Mouse (Mus musculus) cerebellum, adult 2 months (tissue): ENCODE measurements around the gene Elobl. TPM values are rescaled to one million over a fixed set of nuclear protein-coding genes. Genes with fewer than 3 reads are reported as not detected.
"Not testable (repeated sequence)": the region's sequence is repeated elsewhere in the genome, so short reads cannot be mapped to it uniquely, and the experiment has no call there.

Experiments
- DNase-seq, 2 experiments: peaks; one replicate each; pipeline ENCODE4 v3.0.0; 2021
- H3K27ac ChIP-seq: fragments of 200-500 bp; 2 replicates; pipeline ENCODE4 v1.5.1; 2012; ENCODE audit warnings: low read length, control low read depth, inconsistent platforms; ENCODE audit not compliant: insufficient read depth
- H3K27me3 ChIP-seq: fragments of 200-500 bp; 2 replicates; pipeline ENCODE4 v1.6.1; 2012; ENCODE audit warnings: inconsistent platforms, mild to moderate bottlenecking, low read length, moderate library complexity; ENCODE audit not compliant: control insufficient read depth, insufficient read depth
- H3K4me1 ChIP-seq: fragments of 200-500 bp; 2 replicates; pipeline ENCODE4 v1.6.1; 2011; ENCODE audit warnings: low read length; ENCODE audit not compliant: control insufficient read depth, insufficient read depth
- H3K4me3 ChIP-seq: fragments of 200-500 bp; replicated peaks from 2 replicates; pipeline ENCODE3; 2011; ENCODE audit warnings: mild to moderate bottlenecking, low read depth, low read length, control low read depth; ENCODE audit not compliant: insufficient read depth
- CTCF ChIP-seq: fragments of 200-500 bp; IDR thresholded peaks from 2 replicates; pipeline ENCODE4 v1.5.1; 2011; ENCODE audit warnings: low read depth, mild to moderate bottlenecking, control low read depth, low read length, moderate library complexity, borderline replicate concordance; ENCODE audit not compliant: insufficient read depth
- POLR2A ChIP-seq: fragments of 200-500 bp; IDR thresholded peaks from 2 replicates; pipeline ENCODE4 v1.6.1; 2011; ENCODE audit warnings: low read length, control low read depth, borderline replicate concordance; ENCODE audit not compliant: insufficient read depth
- WGBS: fragments of 180-500 bp; shearing (Covaris S2); methylation state at CpG from one replicate; pipeline ENCODE4 v1.1.7; 2018; 5-methylcytosine and 5-hydroxymethylcytosine counted together
- polyA plus RNA-seq: library from polyadenylated mRNA; depleted of rRNA; stranded (reverse); fragments of >200 nt; gene quantifications from 2 replicates; pipeline ENCODE4 v1.2.3, GENCODE M21; 2012

The Elobl gene
- polyA plus RNA-seq, 1 experiment: not detected

DNA sequence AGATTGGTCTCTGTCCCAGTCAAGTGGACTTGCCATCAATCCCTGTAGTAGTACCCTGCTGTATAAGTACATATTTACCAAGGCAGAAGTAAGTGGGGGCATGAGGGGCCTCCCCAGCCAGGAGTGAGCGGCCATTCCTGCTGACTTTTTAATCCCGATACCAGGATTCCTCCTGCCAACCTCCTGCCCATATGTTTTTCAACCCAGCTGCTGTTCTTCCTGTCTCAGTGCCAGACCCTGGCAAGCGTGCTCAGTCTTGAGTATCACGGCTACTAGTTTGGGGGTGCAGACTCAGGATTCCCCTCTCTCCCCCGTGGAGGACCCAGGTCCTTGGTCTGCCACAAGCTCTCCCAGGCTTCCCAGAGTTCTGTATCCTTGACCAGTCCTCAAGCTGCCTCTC, 35.9 kb upstream of the Elobl start:
- Histone ChIP-seq H3K27me3 (no peaks in the 10 kb centered on the region), H3K4me3 (no peak overlapping the region), H3K27ac (no peak overlapping the region), H3K4me1 (no peaks in the 10 kb centered on the region)
- TF ChIP-seq POLR2A (no peak), CTCF (no peak)
- 29% methylated on average over 5 of the region's 5 CpGs for WGBS
- no peak for DNase-seq

DNA sequence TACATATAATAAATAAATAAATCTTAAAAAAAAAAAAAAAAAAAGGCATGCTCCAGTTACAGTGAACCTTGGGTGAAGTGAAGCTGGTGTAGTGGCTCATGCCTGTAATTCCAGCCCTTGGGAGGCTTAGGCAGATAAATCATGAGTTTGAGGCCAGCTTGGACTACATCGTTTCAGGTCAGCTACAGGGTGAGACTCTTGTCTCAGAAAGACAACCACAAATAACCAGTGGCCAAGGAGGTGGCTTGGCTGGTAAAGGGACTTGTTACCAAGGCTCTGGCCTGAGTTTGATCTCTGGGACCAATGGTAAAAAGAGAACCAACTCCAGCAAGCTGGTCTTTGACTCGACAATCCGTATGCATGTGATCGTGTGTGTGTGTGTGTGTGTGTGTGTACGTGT, 35.3 kb upstream of the Elobl start:
- Histone ChIP-seq H3K4me3 (no peak overlapping the region), H3K4me1 (no peaks in the 10 kb centered on the region), H3K27me3 (no peaks in the 10 kb centered on the region), H3K27ac (no peak overlapping the region)
- no peak for TF ChIP-seq POLR2A
- no peak for TF ChIP-seq CTCF
- DNase-seq: no peak
- WGBS: 73% methylated on average over 5 of the region's 5 CpGs

DNA sequence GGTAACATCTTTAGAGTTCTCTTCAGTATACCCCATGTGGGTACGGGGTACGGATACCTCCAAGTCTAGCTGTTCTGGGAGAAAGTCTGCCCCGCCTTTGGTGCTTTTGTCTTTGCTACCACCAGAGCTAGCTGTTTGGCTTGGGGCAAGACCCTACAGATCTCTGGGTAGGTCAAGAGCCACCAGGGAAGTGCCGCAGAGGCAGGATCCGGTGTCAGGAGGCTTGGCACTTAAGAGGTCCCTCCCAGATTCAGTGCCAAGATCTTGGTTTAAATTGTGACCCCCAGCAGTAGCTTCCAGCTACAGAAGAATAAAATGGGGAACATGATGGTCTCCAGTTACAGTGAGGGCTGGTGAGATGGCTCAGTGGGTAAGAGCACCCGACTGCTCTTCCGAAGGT, 34.8 kb upstream of the Elobl start:
- DNase-seq: no peak
- H3K27ac ChIP-seq: no peak overlapping the region
- no peaks in the 10 kb centered on the region for H3K27me3 ChIP-seq
- H3K4me1 ChIP-seq: no peaks in the 10 kb centered on the region
- TF ChIP-seq CTCF (no peak), POLR2A (no peak)
- 85% methylated on average over 7 of the region's 7 CpGs for WGBS
- no peak overlapping the region for H3K4me3 ChIP-seq

DNA sequence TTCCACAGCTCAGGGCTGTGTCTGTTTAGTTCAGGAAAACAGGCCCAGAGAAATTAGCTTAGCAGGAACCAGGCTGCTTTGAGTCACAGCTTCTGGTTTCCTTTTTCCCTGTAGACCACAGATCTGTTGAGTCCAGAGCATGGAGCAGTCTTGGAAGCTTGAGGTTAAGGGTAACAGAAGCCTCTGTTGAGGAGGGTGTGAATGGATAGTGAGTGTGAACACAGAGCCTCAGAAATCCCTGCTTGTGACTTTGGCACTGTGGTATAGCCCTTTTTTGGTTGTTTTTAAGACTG, 33.7 kb upstream of the Elobl start:
- no peak overlapping the region for H3K4me3 ChIP-seq
- DNase-seq: no peak
- no peak overlapping the region for H3K27ac ChIP-seq
- TF ChIP-seq CTCF: no peak
- TF ChIP-seq POLR2A: no peak
- no peaks in the 10 kb centered on the region for H3K4me1 ChIP-seq
- no peaks in the 10 kb centered on the region for H3K27me3 ChIP-seq

DNA sequence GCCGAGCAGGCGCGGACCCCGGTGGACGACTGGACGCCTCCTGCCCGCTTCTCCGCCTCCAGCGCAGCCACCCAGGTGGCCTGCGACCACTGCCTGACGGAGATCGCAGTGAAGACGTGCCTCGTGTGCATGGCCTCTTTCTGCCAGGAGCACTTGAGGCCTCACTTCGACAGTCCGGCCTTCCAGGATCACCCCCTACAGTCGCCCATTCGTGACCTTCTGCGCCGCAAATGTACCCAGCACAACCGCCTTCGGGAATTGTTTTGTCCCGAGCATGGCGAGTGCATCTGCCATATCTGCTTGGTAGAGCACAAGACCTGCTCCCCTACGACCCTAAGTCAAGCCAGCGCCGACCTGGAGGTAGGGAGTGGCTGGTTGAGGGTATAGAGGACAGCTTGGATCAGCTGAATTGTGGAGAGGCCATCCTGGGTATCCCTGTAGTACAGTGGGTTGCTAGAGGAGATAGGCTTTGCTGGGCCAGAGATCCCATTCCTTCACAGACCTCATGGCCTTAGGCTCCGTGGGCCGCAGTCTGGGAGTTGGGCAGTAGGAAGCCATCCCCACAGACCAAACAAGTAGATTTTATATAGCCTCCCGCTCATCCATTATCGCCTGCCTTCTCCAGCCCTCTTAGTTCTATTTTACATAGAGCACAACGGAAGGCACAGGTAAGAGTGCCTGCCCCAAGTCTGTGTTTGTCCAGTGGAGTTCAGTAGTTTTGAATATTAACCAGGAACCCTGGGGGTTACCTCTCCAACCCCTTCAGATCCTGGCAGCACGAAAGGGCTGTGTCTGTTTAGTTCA, 33.2 kb upstream of the Elobl start:
- Histone ChIP-seq H3K4me1 (no peaks in the 10 kb centered on the region), H3K27ac (no peak overlapping the region)
- 51% methylated on average over 33 of the region's 33 CpGs for WGBS

DNA sequence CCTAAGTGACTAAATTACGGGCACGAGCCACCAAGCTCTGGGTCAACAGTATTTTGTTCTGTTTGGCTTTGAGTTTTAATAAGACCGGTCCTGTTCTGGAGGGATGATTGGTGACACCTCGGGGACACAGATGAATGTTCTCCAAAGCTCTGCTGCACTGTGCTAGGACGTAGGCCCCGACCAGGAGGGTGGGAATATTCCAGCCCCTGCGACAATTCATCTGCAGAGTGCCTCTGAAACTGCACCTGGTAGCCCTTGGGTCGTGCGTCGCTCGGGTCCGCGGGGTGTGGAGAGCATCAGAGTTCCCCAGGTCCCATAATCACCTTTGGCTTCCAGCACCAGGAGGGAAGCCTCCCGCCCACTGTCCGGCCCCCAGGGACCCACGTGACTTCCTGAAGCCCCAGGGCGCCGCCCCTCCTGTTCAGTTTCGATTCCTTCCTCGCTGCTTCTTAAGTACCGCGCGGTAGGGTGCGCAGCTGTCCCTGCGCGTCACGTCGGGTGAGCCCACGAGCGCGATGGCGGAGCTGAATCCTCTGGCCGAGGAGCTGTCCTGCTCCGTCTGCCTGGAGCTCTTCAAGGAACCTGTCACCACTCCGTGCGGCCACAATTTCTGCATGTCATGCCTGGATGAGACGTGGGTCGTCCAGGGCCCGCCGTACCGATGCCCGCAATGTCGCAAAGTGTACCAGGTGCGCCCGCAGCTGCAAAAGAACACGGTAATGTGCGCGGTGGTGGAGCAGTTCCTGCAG, 32.4 kb upstream of the Elobl start, which contains the start of gene Trim25:
TSS of gene Trim25 (plus strand) at position 403 of the 749 bp plus-strand sequence.
- no peaks in the 10 kb centered on the region for H3K27me3 ChIP-seq
- H3K27ac ChIP-seq: no peak within 1 kb of the TSS
- TF ChIP-seq POLR2A (no peak), CTCF (no peak)
- no peak for DNase-seq
- WGBS: 10% methylated on average over 48 of the region's 48 CpGs
- no peaks in the 10 kb centered on the region for H3K4me1 ChIP-seq
- peak within 1 kb of the TSS; percentile 25 for H3K4me3 ChIP-seq

More for the DNA sequence above, 33.2 kb upstream of the Elobl start:
- no peak for DNase-seq
- TF ChIP-seq CTCF: no peak
- TF ChIP-seq POLR2A: no peak
- no peak overlapping the region for H3K4me3 ChIP-seq
- no peaks in the 10 kb centered on the region for H3K27me3 ChIP-seq

DNA sequence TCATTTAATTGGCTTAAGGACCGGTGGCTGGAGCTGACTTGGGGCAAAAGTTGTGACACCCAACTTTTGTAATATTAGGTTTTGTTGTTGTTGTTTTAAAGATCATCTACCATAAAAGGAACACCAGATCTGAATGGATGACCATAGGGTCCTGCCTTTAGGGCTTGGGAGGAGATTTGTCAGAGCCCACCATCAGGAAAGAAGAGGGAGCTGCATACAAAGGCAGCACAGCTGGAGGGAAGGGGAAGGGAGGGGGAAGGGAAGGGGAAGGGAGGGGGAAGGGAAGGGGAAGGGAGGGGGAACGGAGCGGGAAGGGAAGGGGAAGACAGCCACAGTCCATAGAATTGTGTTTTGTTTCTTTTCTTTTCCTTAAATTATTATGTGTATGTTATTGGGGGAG, 31.7 kb upstream of the Elobl start:
- no peak for DNase-seq
- Histone ChIP-seq H3K4me1 (no peaks in the 10 kb centered on the region), H3K4me3 (no peak overlapping the region), H3K27ac (no peak overlapping the region), H3K27me3 (no peaks in the 10 kb centered on the region)
- WGBS: 38% methylated on average over 3 of the region's 3 CpGs
- TF ChIP-seq CTCF: no peak
- no peak for TF ChIP-seq POLR2A

DNA sequence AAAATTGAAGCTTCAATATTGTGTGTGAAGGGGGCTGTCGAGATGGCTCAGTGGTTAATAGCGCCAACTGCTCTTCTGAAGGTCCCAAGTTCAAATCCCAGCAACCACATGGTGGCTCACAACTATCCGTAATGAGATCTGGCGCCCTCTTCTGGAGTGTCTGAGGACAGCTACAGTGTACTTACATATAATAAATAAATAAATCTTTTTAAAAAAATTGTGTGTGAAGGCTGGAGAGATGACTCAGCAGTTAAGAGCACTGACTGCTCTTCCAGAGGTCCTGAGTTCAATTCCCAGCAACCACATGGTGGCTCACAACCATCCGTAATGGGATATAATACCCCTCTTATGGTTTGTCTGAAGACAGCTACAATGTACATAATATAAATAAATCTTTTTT, 30.6 kb upstream of the Elobl start:
- WGBS: 87% methylated on average over 5 of the region's 5 CpGs
- not testable (repeated sequence) for H3K27ac ChIP-seq, H3K27me3 ChIP-seq, DNase-seq, H3K4me1 ChIP-seq, H3K4me3 ChIP-seq
